Mouse (Mus musculus): Measurements from ENCODE around the gene Gcsh. TPM values are rescaled to one million over a fixed set of nuclear protein-coding genes. Genes with fewer than 3 reads are reported as not detected.

The Gcsh gene
- 4.0 and 5.5 TPM in 2 replicates for polyA plus RNA-seq (2012; rRNA removed)

GRCm38 (mm10) chr8:116993095-116993867, at the start of gene Gcsh:
TSS of gene Gcsh (minus strand) at chr8:116993537.
- peak within 1 kb of the TSS; percentile 89 for H3K4me3 ChIP-seq (ENCODE audit: extremely low read depth, insufficient read depth, insufficient read length)
- H3K36me3 ChIP-seq (ENCODE audit: control insufficient read depth, insufficient read depth, low read length) = no peaks in the 10 kb centered on the region
- peak within 1 kb of the TSS; percentile 54; the same call in 1 of the 2 replicates for H3K27ac ChIP-seq (ENCODE audit: insufficient read depth, low read length)
- WGBS = under 1% methylated on average over 56 of the region's 56 CpGs
- no peaks in the 10 kb centered on the region for H3K27me3 ChIP-seq (ENCODE audit: control insufficient read depth, insufficient read depth, low read length)
- peaks cover 5% of the 10 kb centered on the region for H3K4me1 ChIP-seq (ENCODE audit: control insufficient read depth, insufficient read depth, insufficient read length)
- TF ChIP-seq CTCF (IDR thresholded peaks at IDR 0.05; ENCODE audit: extremely low read depth, insufficient read depth, insufficient read length, insufficient replicate concordance) (no peak), POLR2A (IDR thresholded peaks at IDR 0.05; ENCODE audit: low read depth, low read length) (no peak)
- peak; percentile 92 to 98 for DNase-seq (ENCODE audit: low read depth in 1 of 2, low spot score in 2 of 2)

GRCm38 (mm10) chr8:117039843-117040242, 46.5 kb upstream of the Gcsh start:
- no peaks in the 10 kb centered on the region for H3K36me3 ChIP-seq (ENCODE audit: control insufficient read depth, insufficient read depth, low read length)
- no peaks in the 10 kb centered on the region for H3K4me1 ChIP-seq (ENCODE audit: control insufficient read depth, insufficient read depth, insufficient read length)
- WGBS = 85% methylated on average over 7 of the region's 7 CpGs
- no peak for DNase-seq (ENCODE audit: low read depth in 1 of 2, low spot score in 2 of 2)
- H3K27me3 ChIP-seq (ENCODE audit: control insufficient read depth, insufficient read depth, low read length) = no peaks in the 10 kb centered on the region
- no peak for TF ChIP-seq POLR2A (IDR thresholded peaks at IDR 0.05; ENCODE audit: low read depth, low read length)
- TF ChIP-seq CTCF (IDR thresholded peaks at IDR 0.05; ENCODE audit: extremely low read depth, insufficient read depth, insufficient read length, insufficient replicate concordance) = no peak
- H3K4me3 ChIP-seq (ENCODE audit: extremely low read depth, insufficient read depth, insufficient read length) = no peak overlapping the region
- H3K27ac ChIP-seq (ENCODE audit: insufficient read depth, low read length) = no peak overlapping the region

- Histone ChIP-seq H3K4me3 (ENCODE audit: extremely low read depth, insufficient read depth, insufficient read length) (no peak overlapping the region), H3K4me1 (ENCODE audit: control insufficient read depth, insufficient read depth, insufficient read length) (no peaks in the 10 kb centered on the region), H3K27ac (ENCODE audit: insufficient read depth, low read length) (no peak overlapping the region), H3K36me3 (ENCODE audit: control insufficient read depth, insufficient read depth, low read length) (no peaks in the 10 kb centered on the region), H3K27me3 (ENCODE audit: control insufficient read depth, insufficient read depth, low read length) (no peaks in the 10 kb centered on the region)
- no peak for DNase-seq (ENCODE audit: low read depth in 1 of 2, low spot score in 2 of 2)
- no peak for TF ChIP-seq POLR2A (IDR thresholded peaks at IDR 0.05; ENCODE audit: low read depth, low read length)
- TF ChIP-seq CTCF (IDR thresholded peaks at IDR 0.05; ENCODE audit: extremely low read depth, insufficient read depth, insufficient read length, insufficient replicate concordance) = no peak
- WGBS = 93% methylated on average over 7 of the region's 7 CpGs
Measured at GRCm38 (mm10) chr8:117037374-117037935, 44.1 kb upstream of the Gcsh start.

- TF ChIP-seq CTCF (IDR thresholded peaks at IDR 0.05; ENCODE audit: extremely low read depth, insufficient read depth, insufficient read length, insufficient replicate concordance) (no peak), POLR2A (IDR thresholded peaks at IDR 0.05; ENCODE audit: low read depth, low read length) (no peak)
- Histone ChIP-seq H3K27me3 (ENCODE audit: control insufficient read depth, insufficient read depth, low read length) (no peaks in the 10 kb centered on the region), H3K27ac (ENCODE audit: insufficient read depth, low read length) (no peak overlapping the region), H3K4me3 (ENCODE audit: extremely low read depth, insufficient read depth, insufficient read length) (no peak overlapping the region), H3K36me3 (ENCODE audit: control insufficient read depth, insufficient read depth, low read length) (no peaks in the 10 kb centered on the region), H3K4me1 (ENCODE audit: control insufficient read depth, insufficient read depth, insufficient read length) (no peaks in the 10 kb centered on the region)
- WGBS = 20% methylated on average over 3 of the region's 3 CpGs
- DNase-seq (ENCODE audit: low read depth in 1 of 2, low spot score in 2 of 2) = no peak
Measured at GRCm38 (mm10) chr8:117033393-117033792, 40.1 kb upstream of the Gcsh start.

- Histone ChIP-seq H3K4me1 (ENCODE audit: control insufficient read depth, insufficient read depth, insufficient read length) (no peaks in the 10 kb centered on the region), H3K4me3 (ENCODE audit: extremely low read depth, insufficient read depth, insufficient read length) (no peak overlapping the region), H3K27ac (ENCODE audit: insufficient read depth, low read length) (no peak overlapping the region), H3K36me3 (ENCODE audit: control insufficient read depth, insufficient read depth, low read length) (no peaks in the 10 kb centered on the region), H3K27me3 (ENCODE audit: control insufficient read depth, insufficient read depth, low read length) (no peaks in the 10 kb centered on the region)
- 46% methylated on average over 8 of the region's 8 CpGs for WGBS
- TF ChIP-seq CTCF (IDR thresholded peaks at IDR 0.05; ENCODE audit: extremely low read depth, insufficient read depth, insufficient read length, insufficient replicate concordance) (no peak), POLR2A (IDR thresholded peaks at IDR 0.05; ENCODE audit: low read depth, low read length) (no peak)
- no peak for DNase-seq (ENCODE audit: low read depth in 1 of 2, low spot score in 2 of 2)
Measured at GRCm38 (mm10) chr8:117032609-117033008, 39.3 kb upstream of the Gcsh start.

GRCm38 (mm10) chr8:117031476-117031875, 38.1 kb upstream of the Gcsh start:
- Histone ChIP-seq H3K4me1 (ENCODE audit: control insufficient read depth, insufficient read depth, insufficient read length) (no peaks in the 10 kb centered on the region), H3K27ac (ENCODE audit: insufficient read depth, low read length) (no peak overlapping the region), H3K36me3 (ENCODE audit: control insufficient read depth, insufficient read depth, low read length) (no peaks in the 10 kb centered on the region), H3K4me3 (ENCODE audit: extremely low read depth, insufficient read depth, insufficient read length) (no peak overlapping the region), H3K27me3 (ENCODE audit: control insufficient read depth, insufficient read depth, low read length) (no peaks in the 10 kb centered on the region)
- no peak for DNase-seq (ENCODE audit: low read depth in 1 of 2, low spot score in 2 of 2)
- no peak for TF ChIP-seq CTCF (IDR thresholded peaks at IDR 0.05; ENCODE audit: extremely low read depth, insufficient read depth, insufficient read length, insufficient replicate concordance)
- no peak for TF ChIP-seq POLR2A (IDR thresholded peaks at IDR 0.05; ENCODE audit: low read depth, low read length)
- WGBS = 81% methylated on average over 6 of the region's 6 CpGs

- WGBS = 91% methylated on average over 10 of the region's 10 CpGs
- H3K27me3 ChIP-seq (ENCODE audit: control insufficient read depth, insufficient read depth, low read length) = no peaks in the 10 kb centered on the region
- no peak for DNase-seq (ENCODE audit: low read depth in 1 of 2, low spot score in 2 of 2)
- no peaks in the 10 kb centered on the region for H3K4me1 ChIP-seq (ENCODE audit: control insufficient read depth, insufficient read depth, insufficient read length)
- H3K27ac ChIP-seq (ENCODE audit: insufficient read depth, low read length) = no peak overlapping the region
- H3K36me3 ChIP-seq (ENCODE audit: control insufficient read depth, insufficient read depth, low read length) = no peaks in the 10 kb centered on the region
- TF ChIP-seq CTCF (IDR thresholded peaks at IDR 0.05; ENCODE audit: extremely low read depth, insufficient read depth, insufficient read length, insufficient replicate concordance) (no peak), POLR2A (IDR thresholded peaks at IDR 0.05; ENCODE audit: low read depth, low read length) (no peak)
- H3K4me3 ChIP-seq (ENCODE audit: extremely low read depth, insufficient read depth, insufficient read length) = no peak overlapping the region
Measured at GRCm38 (mm10) chr8:117028686-117029085, 35.3 kb upstream of the Gcsh start.

Data from spleen, adult 2 months (tissue).